Mouse (Mus musculus): ENCODE results near the gene Usp42.

DNA sequence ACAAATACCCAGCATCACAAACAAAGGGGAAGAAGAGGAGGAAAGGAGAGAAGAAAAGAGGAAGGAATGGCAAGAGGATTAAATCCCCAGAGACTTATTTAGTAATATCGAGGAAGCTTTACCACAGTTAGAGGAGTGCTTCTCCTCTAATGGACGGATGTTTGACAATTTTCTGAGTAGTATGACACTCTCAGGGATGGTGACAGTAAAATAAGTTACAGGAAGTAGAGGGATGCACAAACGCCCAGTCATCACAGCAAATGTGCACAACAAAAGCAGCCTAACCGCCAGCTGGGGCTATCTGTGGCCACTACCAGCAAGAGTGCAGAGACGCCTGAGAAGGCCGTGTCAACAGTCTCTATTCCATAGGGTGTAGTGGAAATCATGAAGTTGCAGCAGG lies 52.4 kb downstream of the Usp42 start:
- TF ChIP-seq CTCF (IDR thresholded peaks at IDR 0.05; ENCODE audit: low read depth) (no peak), EP300 (IDR thresholded peaks at IDR 0.05; ENCODE audit: low read depth) (no peak)

All from heart, postnatal 0 days (tissue).